Comparison of ENCODE assay signal across 12 mouse cellular contexts in the genomic region with DNA sequence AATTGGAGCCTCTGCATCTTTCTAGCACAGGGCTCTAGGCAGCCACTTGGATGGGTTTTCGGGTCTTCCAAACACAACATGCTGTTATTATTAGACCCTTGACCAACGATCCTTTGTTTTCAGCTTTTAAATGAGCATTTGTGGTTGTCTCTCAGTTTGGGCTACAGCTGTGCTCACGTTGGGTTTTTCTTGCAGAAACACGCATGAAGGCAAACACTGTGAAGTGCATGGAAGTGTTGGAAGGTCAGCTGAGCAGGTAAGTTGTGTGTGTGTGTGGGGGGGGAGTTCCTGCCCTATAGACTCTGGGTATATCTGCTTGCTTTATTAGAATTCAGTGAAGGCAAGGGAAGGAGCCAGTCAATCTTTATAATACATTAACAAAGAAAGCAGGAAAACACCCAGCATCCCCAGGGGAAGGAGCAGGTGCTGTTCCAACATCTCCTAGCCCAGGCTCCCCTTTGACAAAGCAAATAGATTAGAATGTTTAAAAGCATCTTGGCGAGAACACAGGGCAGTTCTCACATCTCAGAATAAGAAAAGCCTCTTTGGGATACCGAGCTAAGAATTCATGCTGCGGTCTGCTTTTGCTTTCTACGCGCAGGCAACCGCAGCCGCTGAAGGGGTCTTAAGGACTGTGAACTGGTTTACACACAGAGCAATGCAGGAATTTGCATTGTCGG.
A peak's percentile ranks its signal among the peaks of the same experiment; 100 is the strongest.
DNase-seq lines count a peak whose midpoint lies in the region; ATAC-seq and TF ChIP-seq lines count a peak whose summit lies in the region.
"Had no signal": no experiment of that assay in that cellular context is flagged by ENCODE, and none has a peak within 500 bp of the region (broad histone marks: within the 10 kb centered on the region; RNA-seq: fewer than 3 reads in every experiment).

No protein-coding gene starts in this region.

- ATAC-seq in forebrain, embryonic 15.5 days (replicated peaks): peak; percentile 53
- peak; percentile 50; the same call in 1 of the 2 replicates for ATAC-seq in limb, embryonic 14.5 days (ENCODE audit: low FRiP score, low read depth)
- no peak for ATAC-seq in stomach, postnatal 0 days (ENCODE audit: low FRiP score, low TSS enrichment)

- TF ChIP-seq POLR2A in limb, embryonic 14.5 days (IDR thresholded peaks at IDR 0.05; ENCODE audit: borderline replicate concordance, extremely low read depth, insufficient read depth, insufficient read length): no peak

- no peaks in the 10 kb centered on the region for H3K27me3 ChIP-seq in forebrain, embryonic 15.5 days
- no peaks in the 10 kb centered on the region for H3K27me3 ChIP-seq in limb, embryonic 14.5 days (ENCODE audit: control insufficient read depth, insufficient read depth, low read length)
- no peaks in the 10 kb centered on the region for H3K27me3 ChIP-seq in stomach, postnatal 0 days (ENCODE audit: control insufficient read depth, insufficient read depth, low read length)
- H3K27me3 ChIP-seq: kidney, embryonic 15.5 days had no signal

- H3K4me2 ChIP-seq in forebrain, embryonic 15.5 days (replicated peaks): peak overlapping the region; percentile 39
- H3K4me2 ChIP-seq in limb, embryonic 14.5 days (replicated peaks; ENCODE audit: low read depth, low read length, severe bottlenecking): peak overlapping the region; percentile 31
- 0 out of 2 replicates have a peak overlapping the region, but pooled peaks have one; percentile 16 for H3K4me2 ChIP-seq in stomach, postnatal 0 days (replicated peaks; ENCODE audit: low read depth)
- H3K4me2 ChIP-seq: kidney, embryonic 15.5 days had no signal

- no peaks in the 10 kb centered on the region for H3K9me3 ChIP-seq in forebrain, embryonic 15.5 days
- H3K9me3 ChIP-seq in limb, embryonic 14.5 days (ENCODE audit: control insufficient read depth, low read length): no peaks in the 10 kb centered on the region
- no peaks in the 10 kb centered on the region for H3K9me3 ChIP-seq in stomach, postnatal 0 days (ENCODE audit: control insufficient read depth, low read length)
- H3K9me3 ChIP-seq: kidney, embryonic 15.5 days had no signal

- peak overlapping the region; percentile 5; the same call in 1 of the 2 replicates for H3K9ac ChIP-seq in forebrain, embryonic 15.5 days (replicated peaks)
- no peak overlapping the region for H3K9ac ChIP-seq in limb, embryonic 14.5 days (ENCODE audit: low read depth, low read length, severe bottlenecking)
- H3K9ac ChIP-seq in stomach, postnatal 0 days (ENCODE audit: low read length): no peak overlapping the region
- H3K9ac ChIP-seq: kidney, embryonic 15.5 days had no signal

- TF ChIP-seq CTCF in stomach, postnatal 0 days (IDR thresholded peaks at IDR 0.05; ENCODE audit: low read depth): no peak

- no peak overlapping the region for H3K4me3 ChIP-seq in forebrain, embryonic 15.5 days
- no peak overlapping the region for H3K4me3 ChIP-seq in limb, embryonic 14.5 days (replicated peaks; ENCODE audit: low read length)
- H3K4me3 ChIP-seq in stomach, postnatal 0 days (ENCODE audit: low read depth, low read length): no peak overlapping the region
- H3K4me3 ChIP-seq: kidney, embryonic 15.5 days had no signal

- peaks cover 24% of the 10 kb centered on the region for H3K4me1 ChIP-seq in forebrain, embryonic 15.5 days
- peaks cover 22% of the 10 kb centered on the region for H3K4me1 ChIP-seq in limb, embryonic 14.5 days (ENCODE audit: control insufficient read depth, insufficient read depth, low read length)
- no peaks in the 10 kb centered on the region for H3K4me1 ChIP-seq in stomach, postnatal 0 days (replicated peaks; ENCODE audit: control insufficient read depth, insufficient read depth)

- TF ChIP-seq EP300 in stomach, postnatal 0 days (optimal IDR thresholded peaks at IDR 0.05): no peak

- H3K27ac ChIP-seq in forebrain, embryonic 15.5 days (replicated peaks): peak overlapping the region; percentile 93
- peak overlapping the region; percentile 49; the same call in 1 of the 2 replicates for H3K27ac ChIP-seq in limb, embryonic 14.5 days (replicated peaks; ENCODE audit: low read depth, low read length)
- no peak overlapping the region for H3K27ac ChIP-seq in stomach, postnatal 0 days (replicated peaks)
- H3K27ac ChIP-seq: kidney, embryonic 15.5 days; macrophage had no signal

- no peaks in the 10 kb centered on the region for H3K36me3 ChIP-seq in forebrain, embryonic 15.5 days
- no peaks in the 10 kb centered on the region for H3K36me3 ChIP-seq in limb, embryonic 14.5 days (ENCODE audit: control insufficient read depth, insufficient read depth, low read length)
- H3K36me3 ChIP-seq in stomach, postnatal 0 days (ENCODE audit: control insufficient read depth, insufficient read depth, low read length): no peaks in the 10 kb centered on the region
- H3K36me3 ChIP-seq: kidney, embryonic 15.5 days had no signal

- 8% methylated on average over 12 of the region's 12 CpGs for WGBS in forebrain, embryonic 15.5 days
- WGBS in limb, embryonic 14.5 days: 18% methylated on average over 12 of the region's 12 CpGs
- WGBS in stomach, postnatal 0 days: 44% methylated on average over 12 of the region's 12 CpGs

- DNase-seq in retina, embryonic 14.5 days (ENCODE audit: low spot score): peak; percentile 35
- DNase-seq in retina, postnatal 1 day: no peak
- no peak for DNase-seq in limb, embryonic 14.5 days (ENCODE audit: low spot score)
- no peak for DNase-seq in stomach, postnatal 0 days (ENCODE audit: low spot score)
- DNase-seq in kidney, adult 9 months: no peak
- DNase-seq in cerebellum, postnatal 36 days: no peak
- no peak for DNase-seq in heart, adult 11 months
- DNase-seq: cerebellum, adult 11 months; liver had no signal
